Mouse (Mus musculus): ENCODE results near the gene Morf4l2.

GRCm38 (mm10) chrX:136708782-136709181 is 34.7 kb downstream of the Morf4l2 start:
- TF ChIP-seq CTCF (IDR thresholded peaks at IDR 0.05; ENCODE audit: borderline replicate concordance, insufficient read depth, low read depth, low read length) (no peak), POLR2A (IDR thresholded peaks at IDR 0.05; ENCODE audit: borderline replicate concordance, insufficient read depth, low read length) (no peak)
